Mouse (Mus musculus): ENCODE data around the gene Foxq1.

GRCm38 (mm10) chr13:31531651-31532061 is 24.3 kb upstream of the Foxq1 start:
- TF ChIP-seq CTCF (IDR thresholded peaks at IDR 0.05; ENCODE audit: low read depth) (no peak), EP300 (optimal IDR thresholded peaks at IDR 0.05) (no peak)

Data from stomach, postnatal 0 days (tissue).